Mouse (Mus musculus) liver, adult 2 months (tissue): ENCODE results near the gene Adrb1.

Experiments used
- CTCF ChIP-seq: fragments of 200-500 bp; IDR thresholded peaks from 2 replicates; pipeline ENCODE4 v1.5.1; 2011; ENCODE audit warnings: low read depth, low read length, control low read depth
- POLR2A ChIP-seq: fragments of 200-500 bp; IDR thresholded peaks from 2 replicates; pipeline ENCODE4 v1.6.1; 2011; ENCODE audit warnings: low read length, control low read depth; ENCODE audit not compliant: insufficient read depth; ENCODE audit errors: extremely low read depth

- TF ChIP-seq POLR2A (no peak), CTCF (no peak)
Measured at GRCm38 (mm10) chr19:56722291-56722707, 300 bp downstream of the Adrb1 start.
